Mouse (Mus musculus) lung, adult 2 months (tissue): ENCODE measurements around the gene Krtap24-1.

Experiments
- CTCF ChIP-seq: fragments of 200-500 bp; IDR thresholded peaks from 2 replicates; pipeline ENCODE4 v1.5.1; 2011; ENCODE audit warnings: mild to moderate bottlenecking, low read length, control low read depth; ENCODE audit not compliant: insufficient read depth
- POLR2A ChIP-seq: fragments of 200-500 bp; IDR thresholded peaks from 2 replicates; pipeline ENCODE4 v1.6.1; 2011; ENCODE audit warnings: low read depth, mild to moderate bottlenecking, control low read depth, low read length, borderline replicate concordance; ENCODE audit errors: extremely low read depth

GRCm38 (mm10) chr16:88599504-88600237, 12.4 kb downstream of the Krtap24-1 start:
- TF ChIP-seq POLR2A (no peak), CTCF (no peak)
